Mouse (Mus musculus) limb, embryonic 13.5 days (tissue): Measurements from ENCODE around the gene Mtmr11. TPM values are rescaled to one million over a fixed set of nuclear protein-coding genes. Genes with fewer than 3 reads are reported as not detected.
A peak's percentile ranks its signal among the peaks of the same experiment; 100 is the strongest.
"Not testable (repeated sequence)": the region's sequence is repeated elsewhere in the genome, so short reads cannot be mapped to it uniquely, and the experiment has no call there.

Experiments used
- ATAC-seq: fragments of 200-750 bp; cut with Nextera tagmentation; 2 replicates; pipeline ENCODE4 v1.8.0; 2017; ENCODE audit warnings: low read depth, moderate number of reproducible peaks, moderate TSS enrichment; ENCODE audit not compliant: low FRiP score
- H3K27ac ChIP-seq: fragments of 300-500 bp; sonication (generic); 2 replicates; pipeline ENCODE4 v1.5.1; 2015; ENCODE audit warnings: inconsistent platforms, mild to moderate bottlenecking, moderate library complexity
- H3K27me3 ChIP-seq: fragments of 300-500 bp; sonication (generic); 2 replicates; pipeline ENCODE4 v1.6.1; 2015; ENCODE audit warnings: mild to moderate bottlenecking, inconsistent platforms
- H3K36me3 ChIP-seq: fragments of 300-500 bp; sonication (generic); 2 replicates; pipeline ENCODE4 v1.6.1; 2015; ENCODE audit warnings: inconsistent platforms, mild to moderate bottlenecking, moderate library complexity
- H3K4me1 ChIP-seq: fragments of 300-500 bp; sonication (generic); 2 replicates; pipeline ENCODE4 v1.6.1; 2015; ENCODE audit warnings: inconsistent platforms
- H3K4me2 ChIP-seq: fragments of 300-500 bp; sonication (generic); replicated peaks from 2 replicates; pipeline ENCODE4 v1.6.1; 2015; ENCODE audit warnings: inconsistent platforms, mild to moderate bottlenecking, moderate library complexity
- H3K4me3 ChIP-seq: fragments of 300-500 bp; sonication (generic); 2 replicates; pipeline ENCODE4 v1.5.1; 2015; ENCODE audit warnings: moderate library complexity, mild to moderate bottlenecking, inconsistent platforms
- H3K9ac ChIP-seq: fragments of 300-500 bp; sonication (generic); 2 replicates; pipeline ENCODE4 v1.6.1; 2015; ENCODE audit warnings: mild to moderate bottlenecking, inconsistent platforms
- H3K9me3 ChIP-seq: fragments of 300-500 bp; sonication (generic); 2 replicates; pipeline ENCODE4 v1.6.1; 2016; ENCODE audit warnings: inconsistent platforms
- WGBS: fragments of 180-500 bp; shearing (Covaris S2); methylation state at CpG from one replicate; pipeline ENCODE4 v1.1.7; 2015; 5-methylcytosine and 5-hydroxymethylcytosine counted together
- polyA plus RNA-seq: library from polyadenylated mRNA; unstranded; fragments of >200 nt; fragmentation: Nextera tagmentation; extraction: Ambion mirVana; gene quantifications from 2 replicates; pipeline ENCODE4 v1.2.1, GENCODE M21; 2015

The Mtmr11 gene
- polyA plus RNA-seq, 1 experiment from 2014 or later, result 39.6 TPM

GRCm38 (mm10) chr3:96195616-96196313 is 34.0 kb downstream of the Mtmr11 start:
- 93% methylated on average over 11 of the region's 11 CpGs for WGBS
- Histone ChIP-seq H3K4me2 (peak overlapping the region; percentile 94), H3K36me3 (peaks cover 9% of the 10 kb centered on the region), H3K4me1 (peaks cover 14% of the 10 kb centered on the region), H3K27ac (no peak overlapping the region), H3K4me3 (peak overlapping the region; percentile 70; the same call in 1 of the 2 replicates), H3K9ac (no peak overlapping the region), H3K9me3 (0 out of 2 replicates have a peak, but pooled peaks cover 5% of the 10 kb centered on the region), H3K27me3 (no peaks in the 10 kb centered on the region)
- no peak for ATAC-seq

DNA sequence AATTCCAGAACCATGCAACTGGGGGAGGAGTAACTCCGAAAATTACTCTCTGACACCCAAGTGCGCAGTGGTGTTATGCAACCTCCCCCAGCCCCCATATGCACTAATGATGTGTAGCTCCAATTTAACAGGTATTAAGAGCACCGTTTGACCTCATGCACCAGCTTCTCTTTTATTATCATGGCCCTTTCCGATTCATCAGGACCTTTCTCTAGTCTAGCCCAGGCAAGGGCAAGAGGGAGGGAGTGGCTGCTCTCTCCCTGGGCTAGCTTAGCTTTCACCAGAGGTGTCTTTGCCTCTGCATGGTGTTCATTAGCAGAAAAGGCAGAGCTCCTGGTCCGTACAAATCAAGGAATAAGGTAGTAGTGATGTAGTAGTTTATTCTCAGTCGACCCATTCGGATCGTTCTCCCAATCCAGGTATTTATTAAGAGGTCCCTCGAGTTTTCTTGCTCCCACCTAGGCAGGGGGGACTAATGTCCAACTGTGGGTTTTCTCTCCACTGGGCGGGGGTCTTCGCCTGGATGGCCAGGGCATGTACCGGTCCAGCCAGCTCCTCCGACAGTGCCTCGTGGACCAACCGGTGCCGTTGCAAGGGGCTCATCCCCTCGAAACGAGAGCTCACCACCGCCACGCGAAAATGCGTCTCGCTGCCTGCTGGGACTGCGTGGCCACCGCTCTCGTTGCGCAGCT is 34.8 kb downstream of the Mtmr11 start:
- Histone ChIP-seq H3K27ac (peak overlapping the region; percentile 95), H3K27me3 (no peaks in the 10 kb centered on the region), H3K36me3 (peaks cover 5% of the 10 kb centered on the region), H3K9me3 (0 out of 2 replicates have a peak, but pooled peaks cover 5% of the 10 kb centered on the region), H3K9ac (peak overlapping the region; percentile 88), H3K4me1 (peaks cover 14% of the 10 kb centered on the region), H3K4me3 (peak overlapping the region; percentile 70), H3K4me2 (peak overlapping the region; percentile 94)
- ATAC-seq, result no peak; the same call in 1 of the 2 replicates
- 16% methylated on average over 27 of the region's 27 CpGs for WGBS

DNA sequence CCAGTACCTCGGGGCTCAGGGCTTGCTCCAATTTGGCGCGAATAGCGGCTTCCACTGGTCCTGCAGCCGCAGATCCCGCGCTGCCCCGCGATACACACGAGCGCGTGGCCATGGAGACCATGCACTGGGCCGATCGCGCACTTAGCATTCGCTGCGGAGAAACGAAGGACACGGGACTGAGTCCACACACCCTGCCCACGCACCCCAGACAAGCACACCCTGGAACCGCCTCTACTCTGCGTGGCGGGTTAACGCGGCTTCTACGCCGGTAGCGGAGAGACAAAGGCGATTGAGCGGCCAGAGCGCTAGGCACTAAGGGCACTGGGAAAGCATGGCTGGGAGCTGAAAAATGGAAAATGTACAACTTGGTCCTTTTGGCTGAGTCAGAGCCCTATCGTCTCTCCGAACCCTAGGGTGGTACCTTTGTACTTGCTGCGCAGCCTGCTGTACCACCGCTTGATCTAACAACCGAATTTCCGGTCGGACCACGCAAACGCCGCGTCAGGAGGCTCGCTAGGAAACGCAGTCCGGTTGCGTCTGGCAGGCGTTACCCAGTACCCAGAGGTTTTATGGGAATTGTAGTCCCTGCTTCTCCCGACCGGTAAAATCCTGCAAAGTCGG is 35.4 kb downstream of the Mtmr11 start:
- Histone ChIP-seq H3K9ac (peak overlapping the region; percentile 88), H3K4me1 (peaks cover 14% of the 10 kb centered on the region), H3K4me2 (peak overlapping the region; percentile 94), H3K27ac (peak overlapping the region; percentile 95), H3K4me3 (peak overlapping the region; percentile 70), H3K27me3 (no peaks in the 10 kb centered on the region), H3K36me3 (peaks cover 5% of the 10 kb centered on the region), H3K9me3 (0 out of 2 replicates have a peak, but pooled peaks cover 5% of the 10 kb centered on the region)
- ATAC-seq, result peak; percentile 93
- under 1% methylated on average over 50 of the region's 50 CpGs for WGBS

- ATAC-seq, result no peak
- no peaks in the 10 kb centered on the region for H3K27me3 ChIP-seq
- H3K4me1 ChIP-seq, result peaks cover 14% of the 10 kb centered on the region
- H3K36me3 ChIP-seq, result peaks cover 5% of the 10 kb centered on the region
- 0 out of 2 replicates have a peak overlapping the region, but pooled peaks have one; percentile 6 for H3K27ac ChIP-seq
- H3K9me3 ChIP-seq, result 0 out of 2 replicates have a peak, but pooled peaks cover 5% of the 10 kb centered on the region
- H3K4me2 ChIP-seq, result peak overlapping the region; percentile 94
- peak overlapping the region; percentile 70 for H3K4me3 ChIP-seq
- 5% methylated on average over 6 of the region's 6 CpGs for WGBS
- H3K9ac ChIP-seq, result peak overlapping the region; percentile 19
Measured at GRCm38 (mm10) chr3:96198181-96198580, 36.4 kb downstream of the Mtmr11 start.

- H3K9me3 ChIP-seq, H3K27ac ChIP-seq, H3K36me3 ChIP-seq, H3K9ac ChIP-seq, H3K4me3 ChIP-seq, ATAC-seq, H3K27me3 ChIP-seq: not testable (repeated sequence)
- peaks cover 14% of the 10 kb centered on the region for H3K4me1 ChIP-seq
- WGBS, result 34% methylated on average over 8 of the region's 8 CpGs
- peak overlapping the region; percentile 94 for H3K4me2 ChIP-seq
Measured at GRCm38 (mm10) chr3:96198601-96199251, 36.9 kb downstream of the Mtmr11 start.

- 0 out of 2 replicates have a peak, but pooled peaks cover 5% of the 10 kb centered on the region for H3K9me3 ChIP-seq
- H3K4me2 ChIP-seq, result no peak overlapping the region
- H3K36me3 ChIP-seq, result peaks cover 5% of the 10 kb centered on the region
- H3K4me1 ChIP-seq, result peaks cover 14% of the 10 kb centered on the region
- H3K27me3 ChIP-seq, result no peaks in the 10 kb centered on the region
- no peak overlapping the region for H3K4me3 ChIP-seq
- no peak overlapping the region for H3K27ac ChIP-seq
- H3K9ac ChIP-seq, result no peak overlapping the region
- ATAC-seq, result no peak
- WGBS, result 42% methylated on average over 2 of the region's 2 CpGs
Measured at GRCm38 (mm10) chr3:96199731-96200130, 37.9 kb downstream of the Mtmr11 start.

GRCm38 (mm10) chr3:96207819-96208218 is 46.0 kb downstream of the Mtmr11 start:
- no peak for ATAC-seq
- Histone ChIP-seq H3K9me3 (no peaks in the 10 kb centered on the region), H3K27me3 (peaks cover 3% of the 10 kb centered on the region; the same call in 1 of the 2 replicates), H3K4me1 (no peaks in the 10 kb centered on the region), H3K4me2 (no peak overlapping the region), H3K36me3 (no peaks in the 10 kb centered on the region), H3K27ac (no peak overlapping the region), H3K9ac (no peak overlapping the region), H3K4me3 (no peak overlapping the region)
- 87% methylated on average over 3 of the region's 3 CpGs for WGBS

DNA sequence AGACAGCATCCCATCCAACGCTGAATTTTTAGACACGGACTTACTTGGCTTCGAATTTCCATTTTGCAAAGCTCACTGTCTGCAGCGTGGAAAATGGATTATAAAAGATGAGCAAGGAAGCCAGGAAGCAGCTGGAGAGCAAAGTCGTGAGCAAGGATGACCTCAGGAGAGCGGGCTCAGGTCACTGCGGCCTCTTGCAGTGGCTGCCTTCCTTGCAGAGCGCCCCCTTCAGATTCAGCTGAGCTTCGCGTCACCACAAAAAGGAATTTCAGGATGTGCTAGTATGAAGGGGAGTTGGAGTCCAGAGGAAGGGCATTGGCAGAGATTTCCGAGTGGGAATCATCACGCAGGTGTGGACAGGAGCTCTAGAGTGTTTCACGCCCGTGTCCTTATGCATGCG is 47.4 kb downstream of the Mtmr11 start:
- Histone ChIP-seq H3K4me2 (no peak overlapping the region), H3K4me1 (no peaks in the 10 kb centered on the region), H3K4me3 (no peak overlapping the region), H3K36me3 (no peaks in the 10 kb centered on the region), H3K9ac (0 out of 2 replicates have a peak overlapping the region, but pooled peaks have one; percentile 8), H3K27ac (no peak overlapping the region), H3K9me3 (no peaks in the 10 kb centered on the region), H3K27me3 (peaks cover 3% of the 10 kb centered on the region; the same call in 1 of the 2 replicates)
- ATAC-seq, result no peak
- WGBS, result 27% methylated on average over 15 of the region's 15 CpGs

GRCm38 (mm10) chr3:96219191-96219641 is 57.4 kb downstream of the Mtmr11 start:
- Histone ChIP-seq H3K36me3 (no peaks in the 10 kb centered on the region), H3K27ac (peak overlapping the region; percentile 99), H3K4me3 (peak overlapping the region; percentile 63), H3K9me3 (no peaks in the 10 kb centered on the region), H3K4me2 (peak overlapping the region; percentile 79), H3K9ac (peak overlapping the region; percentile 72), H3K27me3 (no peaks in the 10 kb centered on the region), H3K4me1 (peaks cover 27% of the 10 kb centered on the region)
- WGBS, result under 1% methylated on average over 12 of the region's 12 CpGs
- peak; percentile 13; the same call in 1 of the 2 replicates for ATAC-seq

DNA sequence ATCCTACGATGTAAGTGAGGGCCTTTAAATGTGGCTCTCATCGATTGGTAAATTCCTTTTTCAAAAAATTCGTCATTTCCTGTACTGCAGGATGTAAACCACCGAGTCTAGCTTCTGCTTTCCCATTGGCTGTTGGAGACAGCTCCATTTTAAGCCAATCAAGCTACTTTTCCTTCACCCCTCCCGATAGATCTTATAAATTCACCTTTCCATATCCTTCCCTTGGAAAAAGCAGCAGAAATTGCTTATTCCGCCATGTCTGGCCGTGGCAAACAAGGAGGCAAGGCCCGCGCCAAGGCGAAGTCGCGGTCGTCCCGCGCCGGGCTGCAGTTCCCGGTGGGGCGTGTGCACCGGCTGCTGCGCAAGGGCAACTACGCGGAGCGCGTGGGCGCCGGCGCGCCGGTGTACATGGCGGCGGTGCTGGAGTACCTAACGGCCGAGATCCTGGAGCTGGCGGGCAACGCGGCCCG is 57.9 kb downstream of the Mtmr11 start, which contains the start of the genes Bola1 and Hist2h2ab:
Gene Bola1, minus strand, starts transcription at position 49 of the 470 bp plus-strand sequence.
Gene Hist2h2ab, plus strand, starts transcription at position 205 of the 470 bp plus-strand sequence.
- Histone ChIP-seq H3K9me3 (no peaks in the 10 kb centered on the region), H3K4me3 (peak within 1 kb of the TSS; percentile 63), H3K27ac (peak within 1 kb of the TSS; percentile 99), H3K36me3 (no peaks in the 10 kb centered on the region), H3K4me2 (peak within 1 kb of the TSS; percentile 79), H3K9ac (peak within 1 kb of the TSS; percentile 92), H3K4me1 (peaks cover 27% of the 10 kb centered on the region), H3K27me3 (no peaks in the 10 kb centered on the region)
- ATAC-seq, result peak; percentile 87
- under 1% methylated on average over 36 of the region's 37 CpGs for WGBS

DNA sequence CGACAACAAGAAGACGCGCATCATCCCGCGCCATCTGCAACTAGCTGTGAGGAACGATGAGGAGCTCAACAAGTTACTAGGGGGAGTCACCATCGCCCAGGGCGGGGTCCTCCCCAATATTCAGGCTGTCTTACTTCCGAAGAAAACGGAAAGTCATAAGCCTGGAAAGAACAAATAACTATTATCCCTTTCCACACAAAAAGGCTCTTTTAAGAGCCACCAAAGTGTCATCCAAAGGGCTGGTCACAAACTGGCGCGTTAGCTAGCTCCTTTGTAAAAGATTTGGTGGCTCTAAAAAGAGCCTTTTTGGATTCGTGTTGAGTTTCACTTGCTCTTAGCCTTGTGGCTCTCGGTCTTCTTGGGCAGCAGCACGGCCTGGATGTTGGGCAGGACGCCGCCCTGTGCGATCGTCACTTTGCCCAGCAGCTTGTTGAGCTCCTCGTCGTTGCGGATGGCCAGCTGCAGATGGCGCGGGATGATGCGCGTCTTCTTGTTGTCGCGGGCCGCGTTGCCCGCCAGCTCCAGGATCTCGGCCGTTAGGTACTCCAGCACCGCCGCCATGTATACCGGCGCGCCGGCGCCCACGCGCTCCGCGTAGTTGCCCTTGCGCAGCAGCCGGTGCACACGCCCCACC is 58.4 kb downstream of the Mtmr11 start:
- not testable (repeated sequence) for H3K36me3 ChIP-seq, H3K27me3 ChIP-seq, H3K9me3 ChIP-seq, ATAC-seq
- Histone ChIP-seq H3K9ac (peak overlapping the region; percentile 92), H3K4me1 (peaks cover 27% of the 10 kb centered on the region), H3K4me3 (peak overlapping the region; percentile 63), H3K4me2 (peak overlapping the region; percentile 79), H3K27ac (peak overlapping the region; percentile 99)
- under 1% methylated on average over 31 of the region's 47 CpGs for WGBS
